Mouse (Mus musculus) heart, adult 8-10 months (tissue): ENCODE results near the gene Gfod2. TPM values are rescaled to one million over a fixed set of nuclear protein-coding genes. Genes with fewer than 3 reads are reported as not detected.

Source experiments
- DNase-seq: peaks from one replicate; pipeline ENCODE4 v3.0.0; 2022; ENCODE audit warnings: low spot score
- total RNA-seq, 4 experiments: library from RNA; stranded (reverse); gene quantifications; 2 replicates each; pipeline ENCODE4 v1.2.4; 2022

Gfod2 gene
- total RNA-seq, 4 experiments from 2014 or later = 2.8 to 3.9 (median 3.5) TPM

DNA sequence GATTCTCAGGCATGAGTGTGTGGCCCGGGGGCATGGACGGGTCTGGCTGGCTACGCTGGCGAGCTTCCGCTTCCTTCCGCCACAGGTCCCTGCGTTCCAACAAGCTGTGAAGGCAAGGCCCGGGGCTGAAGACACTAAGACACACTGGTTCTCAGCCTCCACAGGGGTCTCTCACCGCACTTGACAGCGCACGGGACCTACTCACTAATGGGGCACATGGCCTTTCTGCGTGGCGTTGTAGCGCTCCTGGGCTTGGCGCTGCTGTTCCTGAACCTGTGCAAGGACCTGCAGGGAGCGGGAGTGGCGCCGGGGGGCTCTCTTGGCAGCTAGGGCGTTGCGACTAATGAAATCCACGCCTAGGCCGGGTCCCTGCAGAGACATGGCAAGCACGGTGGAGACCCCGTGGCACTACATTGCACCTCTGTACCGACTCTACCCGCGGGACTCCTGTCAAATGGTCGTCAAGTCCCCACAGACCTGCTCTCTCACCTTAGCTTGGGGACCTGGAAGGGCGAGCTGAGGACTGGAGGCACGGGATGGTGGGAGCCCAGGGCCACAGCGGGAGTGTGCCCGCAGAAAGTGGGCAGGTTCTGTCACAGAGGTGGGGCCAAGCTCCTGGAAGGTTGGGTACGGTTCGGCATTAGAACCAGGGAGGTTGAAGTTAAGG, 54.2 kb downstream of the Gfod2 start:
- DNase-seq = no peak

DNA sequence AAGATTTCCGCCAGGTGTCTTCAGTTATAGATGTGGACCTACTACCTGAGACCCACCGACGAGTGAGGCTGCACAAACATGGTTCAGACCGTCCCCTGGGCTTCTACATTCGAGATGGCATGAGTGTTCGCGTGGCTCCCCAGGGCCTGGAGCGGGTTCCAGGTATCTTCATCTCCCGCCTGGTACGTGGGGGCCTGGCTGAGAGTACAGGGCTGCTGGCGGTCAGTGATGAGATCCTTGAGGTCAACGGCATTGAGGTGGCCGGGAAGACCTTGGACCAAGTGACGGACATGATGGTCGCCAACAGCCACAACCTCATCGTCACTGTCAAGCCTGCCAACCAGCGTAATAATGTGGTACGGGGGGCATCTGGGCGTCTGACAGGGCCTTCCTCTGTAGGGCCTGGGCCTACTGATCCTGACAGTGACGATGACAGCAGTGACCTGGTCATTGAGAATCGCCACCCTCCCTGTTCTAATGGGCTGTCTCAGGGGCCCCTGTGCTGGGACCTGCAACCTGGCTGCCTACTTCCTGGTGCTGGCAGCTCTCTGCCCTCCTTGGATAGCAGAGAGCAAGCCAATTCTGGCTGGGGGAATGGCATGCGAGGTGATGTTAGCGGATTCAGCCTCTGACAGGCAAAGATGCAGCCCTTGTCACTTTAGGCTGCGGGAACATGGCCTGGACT, 55.6 kb downstream of the Gfod2 start:
- no peak for DNase-seq

DNA sequence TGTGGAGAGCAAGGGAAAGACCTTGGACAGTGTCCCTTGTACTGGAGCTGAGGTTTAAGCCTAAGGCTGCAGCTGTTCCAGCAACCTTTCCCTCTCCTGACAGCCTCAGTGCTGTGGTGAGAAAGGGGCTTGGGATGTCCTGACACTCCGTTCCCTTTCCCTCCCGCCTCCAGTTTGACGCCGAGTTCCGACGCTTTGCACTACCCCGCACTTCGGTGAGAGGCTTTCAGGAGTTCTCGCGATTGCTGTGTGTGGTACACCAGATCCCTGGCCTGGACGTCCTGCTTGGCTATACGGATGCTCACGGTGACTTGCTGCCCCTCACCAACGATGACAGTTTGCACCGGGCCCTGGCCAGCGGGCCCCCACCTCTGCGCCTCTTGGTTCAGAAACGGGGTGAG, 56.5 kb downstream of the Gfod2 start:
- DNase-seq = no peak

DNA sequence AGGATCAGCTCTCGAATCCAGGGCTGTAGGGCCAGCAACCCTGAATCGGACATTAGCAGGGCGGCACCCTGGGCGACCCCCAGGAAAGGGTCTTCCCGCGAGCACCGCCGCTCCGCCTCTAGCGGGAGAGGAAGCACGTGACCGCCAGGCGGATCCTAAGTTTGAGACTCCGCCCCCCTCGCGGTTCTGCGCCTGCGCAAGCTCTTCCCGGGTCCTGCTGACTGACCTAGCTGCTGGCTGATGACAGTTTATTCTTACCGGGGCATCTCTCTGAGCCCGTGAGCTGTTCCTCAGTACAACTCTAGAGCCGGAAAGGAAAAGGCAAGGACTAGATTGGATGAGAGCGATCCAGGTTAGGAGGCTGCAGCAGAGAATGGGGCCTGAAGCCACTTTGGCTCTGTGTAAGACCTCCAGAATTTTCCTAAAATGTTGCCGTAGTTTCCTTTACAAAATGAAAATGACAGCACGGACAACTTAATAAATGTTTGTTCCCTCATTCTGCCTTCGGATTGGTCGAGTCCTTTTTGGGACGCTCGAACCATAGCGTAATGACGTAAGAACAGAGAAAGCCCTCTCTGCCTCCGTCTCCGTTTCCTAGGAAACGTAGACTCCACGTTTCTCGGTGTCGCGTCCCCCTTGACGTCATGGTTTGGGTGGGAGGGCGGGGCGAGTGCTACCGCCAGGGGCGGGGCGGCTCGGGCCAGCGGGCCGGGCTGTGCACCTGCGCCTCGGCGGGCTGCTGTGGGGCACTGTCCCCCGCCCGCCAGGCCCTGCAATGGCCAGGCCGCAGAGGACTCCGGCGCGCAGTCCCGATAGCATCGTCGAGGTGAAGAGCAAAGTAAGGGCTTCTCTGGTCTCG, 57.3 kb downstream of the Gfod2 start, which contains the start of the genes Acd and Pard6a:
Gene Acd (minus strand): TSS at position 137 of the 859 bp plus-strand sequence.
Gene Pard6a (plus strand): TSS at position 183 of the 859 bp plus-strand sequence.
- DNase-seq = peak; percentile 94

DNA sequence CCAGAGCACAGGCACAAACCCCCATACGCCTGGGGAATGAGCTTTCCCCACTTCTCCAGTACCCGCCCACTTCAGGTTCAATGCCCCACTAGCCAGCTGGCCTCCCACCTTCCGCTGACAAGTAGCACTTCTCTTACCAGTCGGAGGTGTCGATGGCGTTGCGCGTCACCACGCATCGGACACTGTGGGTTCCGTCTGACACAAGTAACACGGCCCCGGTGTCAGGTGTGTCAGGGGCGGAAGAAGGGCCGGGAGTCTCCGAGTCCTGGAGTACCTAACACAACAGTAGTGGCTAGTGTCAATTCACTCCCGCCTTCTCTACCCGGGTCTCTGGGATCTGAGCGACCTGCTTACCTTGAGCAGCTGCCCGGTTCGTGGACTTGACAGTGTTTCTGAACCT, 57.9 kb downstream of the Gfod2 start:
- DNase-seq = no peak

DNA sequence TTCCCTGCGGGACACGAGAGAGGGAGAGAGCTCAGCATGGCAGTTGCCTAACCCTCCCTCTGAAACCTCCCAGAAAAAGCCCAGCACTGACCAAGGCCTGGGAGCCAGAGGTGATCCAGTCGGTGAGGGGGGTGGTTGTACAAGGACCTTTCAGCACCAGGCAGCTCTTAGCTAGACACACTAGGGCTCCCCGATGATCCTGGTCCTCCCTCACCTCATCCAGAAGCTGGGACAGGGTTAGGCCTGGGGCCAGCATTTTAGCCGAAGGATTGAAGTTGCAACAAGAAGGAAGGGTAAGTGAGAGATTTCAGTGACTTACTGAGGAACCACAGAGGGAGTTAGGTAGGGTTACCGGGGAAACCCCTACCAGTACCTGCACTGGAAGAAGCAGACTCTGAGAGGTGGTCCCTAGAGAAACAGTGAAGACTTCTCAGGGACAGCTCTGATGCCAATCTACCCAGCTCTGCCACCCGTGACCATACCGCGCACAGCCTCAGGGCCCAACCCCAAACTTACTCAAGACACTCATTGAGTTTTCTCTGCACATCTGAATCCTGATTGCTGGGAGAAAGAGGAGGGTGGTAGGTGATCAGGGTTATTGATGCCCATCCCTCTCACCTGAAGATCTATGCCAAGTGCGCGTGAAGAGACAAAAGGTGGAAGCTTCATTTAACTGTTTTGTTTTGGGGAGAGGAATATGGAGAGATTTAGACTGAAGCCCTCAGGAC, 58.8 kb downstream of the Gfod2 start:
- no peak for DNase-seq

DNA sequence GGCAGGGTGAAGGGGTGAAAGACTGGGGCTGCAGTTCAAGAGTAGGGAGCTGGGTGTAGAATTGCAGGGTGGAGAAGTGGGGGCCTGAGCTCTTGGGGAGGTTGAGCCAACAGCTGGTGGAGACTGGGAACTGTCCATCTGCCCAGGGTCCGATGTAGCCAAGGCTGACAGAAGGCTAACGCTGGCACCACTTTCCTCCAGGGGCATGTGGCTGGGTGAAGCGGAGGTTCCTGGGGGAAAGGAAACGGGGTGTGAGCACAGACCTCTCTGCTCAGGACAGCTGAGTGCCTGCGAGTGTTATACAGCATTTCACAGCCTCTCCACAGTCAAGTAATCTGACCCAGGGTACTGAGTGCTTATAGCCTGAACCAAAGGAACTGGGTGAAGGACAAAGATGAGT, 59.7 kb downstream of the Gfod2 start:
- DNase-seq = no peak

DNA sequence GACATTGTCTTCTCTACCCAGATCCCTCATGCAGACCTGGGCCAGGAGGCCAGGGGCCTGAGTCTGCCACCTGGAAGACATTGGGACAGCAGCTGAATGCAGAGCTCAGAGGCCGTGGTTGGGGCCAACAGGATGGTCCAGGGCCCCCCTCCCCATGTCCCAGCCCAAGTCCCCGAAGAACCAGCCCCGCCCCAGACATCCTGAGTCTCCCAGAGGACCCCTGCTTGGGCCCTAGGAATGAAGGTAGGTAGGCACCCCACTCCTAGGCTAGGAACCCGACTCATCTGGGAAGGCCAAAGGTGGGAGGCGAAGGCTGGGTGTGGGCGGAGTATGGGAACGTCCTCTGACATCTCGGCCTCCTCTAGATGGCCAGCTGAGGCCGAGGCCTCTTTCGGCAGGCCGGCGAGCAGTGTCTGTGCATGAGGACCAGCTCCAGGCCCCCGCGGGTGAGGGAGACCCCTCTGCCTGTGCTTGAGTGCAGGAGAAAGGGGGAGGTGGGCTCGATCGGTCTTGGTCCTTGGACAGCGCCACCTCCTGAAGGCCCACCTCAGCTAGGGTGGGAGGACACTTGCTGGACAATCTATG, 61.2 kb downstream of the Gfod2 start:
- DNase-seq = no peak

DNA sequence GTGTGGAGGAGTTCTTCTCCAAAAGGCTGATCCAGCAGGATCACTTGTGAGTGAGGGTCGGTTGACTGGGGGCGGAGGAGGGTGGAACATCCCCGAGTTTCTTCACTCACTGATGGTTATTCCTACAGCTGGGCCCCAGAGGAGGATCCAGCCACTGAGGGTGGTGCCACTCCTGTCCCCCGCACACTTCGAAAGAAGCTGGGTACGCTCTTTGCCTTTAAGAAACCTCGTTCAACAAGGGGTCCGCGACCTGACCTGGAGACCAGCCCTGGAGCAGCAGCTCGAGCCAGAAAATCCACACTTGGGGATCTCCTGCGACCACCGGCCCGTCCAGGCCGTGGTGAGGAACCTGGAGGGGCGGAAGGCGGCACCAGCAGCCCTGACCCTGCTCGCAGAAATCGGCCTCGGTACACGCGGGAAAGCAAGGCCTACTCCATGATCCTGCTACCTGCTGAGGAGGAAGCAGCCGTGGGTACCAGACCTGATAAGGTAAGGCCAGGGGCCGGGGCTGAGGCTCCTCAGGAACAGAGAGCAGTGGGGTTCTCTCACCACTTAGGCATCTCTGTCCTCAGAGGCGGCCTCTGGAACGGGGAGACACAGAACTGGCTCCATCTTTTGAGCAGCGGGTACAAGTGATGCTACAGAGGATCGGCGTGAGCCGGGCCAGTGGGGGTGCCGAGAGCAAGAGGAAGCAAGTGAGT, 63.2 kb downstream of the Gfod2 start:
- no peak for DNase-seq

DNA sequence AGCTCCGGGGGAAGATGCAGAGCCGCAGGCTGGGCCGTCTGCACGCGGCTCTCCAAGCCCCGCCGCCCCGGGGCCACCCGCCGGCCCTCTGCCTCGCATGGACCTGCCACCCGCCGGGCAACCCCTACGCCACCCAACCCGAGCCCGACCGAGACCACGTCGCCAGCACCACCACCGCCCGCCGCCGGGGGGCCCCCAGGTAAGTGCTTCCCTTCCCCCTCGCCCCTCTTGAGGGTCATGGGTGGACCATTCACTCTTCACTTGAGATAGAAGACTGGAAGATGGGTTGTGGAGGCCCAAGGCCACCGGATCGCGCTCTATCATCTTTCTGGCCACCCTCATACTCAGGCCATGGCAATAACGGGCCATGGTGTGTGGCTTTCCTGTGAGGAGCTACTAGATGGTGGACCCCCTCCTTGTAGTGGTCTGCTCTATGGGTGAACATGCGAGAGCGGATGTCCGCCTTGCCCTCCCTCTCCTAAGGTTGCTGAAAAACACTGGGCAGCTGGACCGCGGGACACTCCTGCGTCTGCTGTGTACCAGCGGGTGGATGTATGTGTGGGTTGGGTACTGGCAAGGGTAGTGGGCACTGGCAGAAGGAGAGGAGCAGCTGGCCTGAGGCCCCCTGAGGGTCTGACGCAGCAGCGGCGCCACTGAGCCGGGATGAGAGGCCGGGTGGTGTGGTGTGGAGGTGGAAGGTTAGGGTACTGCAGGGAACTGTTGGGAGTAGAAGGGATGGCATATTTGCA, 64.2 kb downstream of the Gfod2 start:
- no peak for DNase-seq

DNA sequence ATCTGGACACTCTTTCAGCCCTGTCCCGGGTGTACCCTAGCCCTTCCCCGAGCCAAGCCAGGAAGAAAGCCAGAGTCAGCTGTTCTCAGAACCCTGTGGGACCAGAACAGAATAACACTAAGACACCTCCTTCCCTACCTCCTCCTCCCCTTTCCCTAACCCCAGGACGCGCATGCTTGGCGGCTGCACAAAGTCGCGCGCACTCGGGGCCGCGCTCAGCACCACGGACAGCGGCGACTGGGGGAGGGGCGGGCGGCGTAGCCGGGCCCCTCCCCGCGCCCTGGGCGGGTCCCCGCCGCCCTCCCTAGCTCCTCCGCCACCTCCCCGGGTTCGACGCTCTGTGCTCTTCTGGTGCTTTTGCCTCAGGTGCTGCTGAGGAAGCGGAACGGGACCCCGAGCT, 64.8 kb downstream of the Gfod2 start:
- peak; percentile 28 for DNase-seq

DNA sequence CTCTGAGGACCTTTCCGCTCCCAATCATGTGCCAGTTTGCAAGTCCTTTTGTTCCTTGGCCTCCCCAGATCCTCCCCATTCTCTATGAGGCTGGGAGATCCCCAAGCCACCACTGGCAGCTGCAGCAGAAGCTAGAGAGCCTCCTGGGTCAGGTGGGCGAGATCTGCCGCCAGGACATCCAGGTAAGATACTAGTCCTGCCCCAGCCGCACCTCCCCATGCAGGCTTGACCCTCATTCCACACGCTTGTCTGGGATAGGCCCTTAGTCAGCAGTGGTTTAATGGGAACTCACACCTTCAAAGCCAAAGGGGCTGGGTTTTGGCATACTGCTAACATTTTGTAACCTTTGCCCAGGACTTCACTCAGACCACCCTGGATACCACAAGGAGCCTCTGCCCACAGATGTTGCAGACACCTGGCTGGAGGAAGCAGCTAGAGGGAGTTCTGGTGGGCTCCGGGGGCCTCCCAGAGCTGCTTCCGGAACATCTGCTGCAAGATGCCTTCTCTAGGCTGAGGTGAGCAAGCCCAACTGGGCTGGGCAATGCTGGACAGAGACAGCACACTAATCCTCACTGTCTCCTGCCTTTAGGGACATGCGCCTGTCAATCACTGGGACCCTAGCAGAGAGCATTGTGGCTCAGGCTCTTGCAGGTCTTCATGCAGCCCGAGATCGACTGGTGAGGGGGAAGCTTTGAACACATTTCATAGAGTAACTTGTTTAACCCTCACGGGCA, 65.8 kb downstream of the Gfod2 start:
- no peak for DNase-seq

DNA sequence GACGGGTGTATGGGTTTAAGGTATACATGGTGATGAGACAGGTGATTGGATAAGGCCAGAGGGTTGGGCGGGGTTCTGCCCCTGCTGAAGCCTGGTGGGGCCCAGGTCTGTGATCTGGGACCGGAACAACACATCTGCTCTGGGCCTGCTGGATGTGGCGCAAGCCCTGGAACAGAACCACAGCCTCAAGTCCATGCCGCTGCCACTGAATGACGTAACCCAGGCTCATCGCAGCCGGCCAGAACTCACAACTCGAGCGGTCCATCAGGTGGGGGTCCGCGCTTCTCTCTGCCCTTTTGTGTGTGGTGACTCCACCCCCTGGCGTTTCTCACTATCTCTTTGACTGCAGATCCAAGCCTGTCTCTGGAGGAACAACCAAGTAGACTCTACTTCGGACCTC, 67.5 kb downstream of the Gfod2 start:
- DNase-seq = no peak

DNA sequence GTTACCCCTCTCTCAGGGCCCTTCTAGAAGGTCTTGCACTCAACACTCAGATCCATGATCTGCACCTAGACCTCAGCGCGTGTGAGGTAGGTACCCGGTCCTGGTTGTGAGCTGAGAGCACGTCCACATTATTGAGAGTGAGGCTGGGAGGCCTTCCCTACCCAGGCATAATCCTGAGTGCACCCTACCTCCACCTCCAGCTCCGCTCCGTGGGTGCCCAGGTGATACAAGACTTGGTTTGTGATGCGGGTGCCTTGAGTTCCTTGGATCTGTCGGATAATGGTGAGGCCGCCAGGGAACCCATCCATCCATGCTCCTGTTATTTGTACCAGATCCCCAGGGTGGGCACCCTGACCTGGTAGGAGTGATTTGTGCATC, 68.5 kb downstream of the Gfod2 start:
- no peak for DNase-seq

DNA sequence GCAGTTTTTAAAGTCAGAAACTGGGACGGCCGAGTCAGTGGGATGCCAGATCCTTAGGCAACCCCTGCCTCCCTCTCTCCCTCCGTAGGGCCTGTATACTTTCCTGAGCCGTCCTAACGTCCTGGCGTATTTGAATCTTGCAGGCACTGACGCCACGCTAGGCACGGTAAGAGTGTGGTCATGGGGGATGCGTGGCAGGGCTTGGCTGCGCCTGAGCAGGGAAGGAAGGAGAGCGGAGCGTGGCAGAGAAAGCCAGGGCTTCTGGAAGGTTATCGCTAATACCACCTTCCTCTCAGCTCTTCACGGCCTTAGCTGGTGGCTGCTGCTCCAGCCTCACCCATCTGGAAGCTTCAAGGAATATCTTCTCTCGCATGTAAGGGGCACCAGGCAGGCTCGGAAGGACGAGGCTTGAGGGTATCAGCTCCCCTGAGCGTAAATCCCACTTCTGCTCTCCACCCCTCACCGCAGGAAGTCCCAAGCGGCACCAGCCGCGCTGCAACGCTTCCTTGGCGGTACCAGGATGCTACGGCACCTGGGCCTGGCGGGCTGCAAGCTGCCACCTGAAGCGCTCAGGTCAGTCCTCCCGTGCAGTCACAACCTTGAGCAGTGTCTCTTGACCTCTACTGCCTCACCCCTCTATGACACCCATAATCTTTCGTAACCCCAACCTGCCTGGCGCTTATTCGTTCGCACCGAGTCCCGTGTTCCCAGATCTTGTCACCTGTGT, 69.0 kb downstream of the Gfod2 start:
- DNase-seq = no peak

DNA sequence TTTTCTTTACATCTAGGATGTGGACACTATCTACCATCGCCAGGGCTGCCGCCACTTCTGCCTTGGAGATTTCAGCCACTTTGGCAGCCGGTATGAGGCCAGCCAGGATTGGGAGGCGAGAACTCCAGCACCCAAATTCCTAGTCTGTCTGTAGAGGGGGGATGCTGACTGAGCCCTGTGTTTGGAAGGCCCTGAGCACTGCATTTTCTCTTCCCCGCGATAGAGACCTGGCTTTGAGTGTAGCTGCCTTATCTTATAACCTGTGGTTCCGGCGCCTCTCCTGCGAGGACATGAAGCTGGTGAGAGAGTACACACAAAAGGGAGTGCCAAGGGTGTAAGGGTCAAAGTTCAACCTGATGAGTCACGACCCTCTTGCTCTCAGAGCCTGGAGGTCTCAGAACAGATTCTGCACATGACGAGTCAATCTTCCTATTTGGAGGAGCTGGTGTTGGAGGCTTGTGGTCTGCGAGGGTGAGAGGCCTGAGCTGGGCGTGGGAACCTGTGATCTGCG, 70.2 kb downstream of the Gfod2 start:
- DNase-seq = no peak

DNA sequence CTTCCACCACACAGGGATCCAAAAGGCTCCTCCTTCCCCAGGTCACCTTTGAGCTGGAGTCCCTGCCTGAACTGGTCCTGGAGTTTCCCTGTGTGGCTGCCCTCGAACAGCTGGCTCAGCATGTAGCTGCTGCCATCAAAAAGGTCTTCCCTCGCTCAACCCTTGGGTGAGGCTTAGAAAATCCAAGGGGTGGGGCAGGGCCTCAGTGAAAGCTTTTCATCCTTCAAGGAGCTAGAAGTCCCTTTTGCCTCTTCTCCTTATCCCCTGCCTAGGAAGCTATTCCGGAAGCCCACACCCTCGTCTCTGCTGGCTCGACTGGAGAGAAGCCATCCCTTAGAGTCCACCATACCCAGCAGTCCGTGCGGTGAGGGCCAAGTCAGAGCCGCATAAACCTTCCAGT, 71.0 kb downstream of the Gfod2 start:
- DNase-seq = no peak

DNA sequence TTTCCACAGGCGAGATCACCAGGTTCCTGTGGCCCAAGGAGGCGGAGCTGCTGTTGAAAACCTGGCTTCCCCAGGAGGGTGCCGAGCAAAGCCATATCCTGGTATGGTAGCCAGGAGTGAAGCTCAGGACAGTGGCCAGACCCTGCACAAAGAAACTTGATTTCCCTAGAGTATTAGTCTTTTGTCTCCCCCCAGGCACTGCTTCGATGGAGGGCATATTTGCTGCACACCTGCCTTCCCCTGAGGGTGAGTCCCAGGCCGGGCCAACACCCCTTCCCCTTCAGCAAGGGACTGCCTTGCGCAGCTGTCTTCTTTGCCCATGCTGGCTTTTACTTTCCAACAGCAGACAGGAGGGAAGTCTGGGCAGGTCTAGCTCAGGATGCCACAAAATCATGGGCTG, 71.9 kb downstream of the Gfod2 start:
- DNase-seq = no peak
